Mouse (Mus musculus) midbrain, embryonic 14.5 days (tissue): ENCODE data around the gene Ly6f. TPM values are rescaled to one million over a fixed set of nuclear protein-coding genes. Genes with fewer than 3 reads are reported as not detected.

Source experiments
- ATAC-seq: fragments of 200-750 bp; cut with Nextera tagmentation; 2 replicates; pipeline ENCODE4 v1.8.0; 2017; ENCODE audit warnings: moderate number of reproducible peaks, moderate library complexity; ENCODE audit not compliant: low FRiP score, low TSS enrichment
- DNase-seq: peaks from one replicate; pipeline ENCODE4 v3.0.0-alpha.2; 2015
- H3K27ac ChIP-seq: fragments of 300-500 bp; sonication (generic); replicated peaks from 2 replicates; pipeline ENCODE4 v1.5.1; 2014; ENCODE audit warnings: mild to moderate bottlenecking, low read depth, low read length, moderate library complexity
- H3K27me3 ChIP-seq: fragments of 300-500 bp; sonication (generic); 2 replicates; pipeline ENCODE4 v1.6.1; 2014; ENCODE audit warnings: low read length, control low read depth, mixed read lengths; ENCODE audit not compliant: control insufficient read depth, insufficient read depth
- H3K36me3 ChIP-seq: fragments of 300-500 bp; sonication (generic); 2 replicates; pipeline ENCODE4 v1.6.1; 2014; ENCODE audit warnings: low read length, control low read depth; ENCODE audit not compliant: control insufficient read depth, insufficient read depth
- H3K4me1 ChIP-seq: fragments of 300-500 bp; sonication (generic); 2 replicates; pipeline ENCODE4 v1.6.1; 2014; ENCODE audit warnings: mild to moderate bottlenecking, antibody characterized with exemption, low read length, control low read depth; ENCODE audit not compliant: control insufficient read depth, insufficient read depth
- H3K4me2 ChIP-seq: fragments of 300-500 bp; sonication (generic); 2 replicates; pipeline ENCODE4 v1.6.1; 2014; ENCODE audit warnings: mild to moderate bottlenecking, low read length, moderate library complexity
- H3K4me3 ChIP-seq: fragments of 300-500 bp; sonication (generic); replicated peaks from 2 replicates; pipeline ENCODE4 v1.5.1; 2014; ENCODE audit warnings: low read depth, low read length
- H3K9ac ChIP-seq: fragments of 300-500 bp; sonication (generic); replicated peaks from 2 replicates; pipeline ENCODE4 v1.6.1; 2014; ENCODE audit warnings: mild to moderate bottlenecking, low read length, moderate library complexity
- H3K9me3 ChIP-seq: fragments of 300-500 bp; sonication (generic); 2 replicates; pipeline ENCODE4 v1.6.1; 2016; ENCODE audit warnings: low read length, control low read depth, mixed read lengths; ENCODE audit not compliant: control insufficient read depth
- WGBS: fragments of 180-500 bp; shearing (Covaris S2); extraction: QIAGEN DNeasy Blood & Tissue Kit; methylation state at CpG from one replicate; pipeline ENCODE4 v1.1.7; 2014; 5-methylcytosine and 5-hydroxymethylcytosine counted together
- polyA plus RNA-seq: library from polyadenylated mRNA; unstranded; fragments of >200 nt; fragmentation: Nextera tagmentation; extraction: Ambion mirVana; gene quantifications from 2 replicates; pipeline ENCODE4 v1.2.1, GENCODE M21; 2014

Gene Ly6f
- polyA plus RNA-seq, 1 experiment from 2014 or later: not detected

DNA sequence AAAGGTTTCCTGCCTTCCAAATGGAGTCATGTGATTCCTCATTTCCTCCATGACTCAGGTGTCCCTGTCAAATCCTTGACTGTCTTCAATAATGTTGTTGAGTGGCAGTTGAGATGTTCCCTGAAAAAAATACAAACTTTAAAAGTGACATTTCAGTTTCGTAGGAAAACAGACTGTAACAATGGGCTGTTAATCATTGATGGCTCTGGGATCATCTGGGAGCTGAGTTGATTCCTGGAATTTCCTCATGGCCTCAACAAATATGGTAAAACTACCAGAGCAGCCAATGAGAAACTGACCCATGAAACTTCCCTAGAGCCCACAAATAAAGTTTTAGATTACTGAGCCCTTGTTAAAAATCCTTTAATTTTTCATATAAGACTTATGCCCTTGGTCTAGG, 37.9 kb downstream of the Ly6f start:
- WGBS: 66% methylated on average over 1 of the region's 1 CpGs
- Histone ChIP-seq H3K9me3 (0 out of 2 replicates have a peak, but pooled peaks cover 3% of the 10 kb centered on the region), H3K27me3 (no peaks in the 10 kb centered on the region), H3K27ac (no peak overlapping the region), H3K9ac (no peak overlapping the region), H3K4me2 (no peak overlapping the region), H3K4me3 (no peak overlapping the region), H3K4me1 (no peaks in the 10 kb centered on the region), H3K36me3 (no peaks in the 10 kb centered on the region)
- no peak for ATAC-seq
- no peak for DNase-seq

DNA sequence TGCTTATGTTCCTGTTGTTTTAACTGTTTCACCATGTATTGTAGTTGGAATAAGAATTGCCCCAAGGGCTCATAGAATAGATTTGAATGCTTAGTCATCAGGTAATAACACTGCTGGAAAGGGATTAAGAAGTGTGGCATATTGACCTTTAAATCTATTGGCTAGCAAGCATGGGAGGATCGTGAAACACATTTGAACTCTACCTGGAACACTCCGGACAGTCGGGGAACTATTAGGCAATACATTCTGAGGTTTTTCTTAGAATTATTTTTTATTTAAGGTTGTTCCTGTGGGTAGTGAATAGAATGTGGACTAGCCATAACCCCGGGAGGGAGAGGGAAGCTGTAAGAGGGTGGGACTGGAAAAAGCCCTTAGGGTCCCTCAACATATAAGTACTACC, 41.0 kb downstream of the Ly6f start:
- H3K27ac ChIP-seq: no peak overlapping the region
- no peaks in the 10 kb centered on the region for H3K9me3 ChIP-seq
- no peaks in the 10 kb centered on the region for H3K27me3 ChIP-seq
- no peak for DNase-seq
- ATAC-seq: no peak
- WGBS: 90% methylated on average over 4 of the region's 4 CpGs
- H3K4me1 ChIP-seq: no peaks in the 10 kb centered on the region
- H3K4me3 ChIP-seq: no peak overlapping the region
- no peak overlapping the region for H3K4me2 ChIP-seq
- no peak overlapping the region for H3K9ac ChIP-seq
- no peaks in the 10 kb centered on the region for H3K36me3 ChIP-seq

DNA sequence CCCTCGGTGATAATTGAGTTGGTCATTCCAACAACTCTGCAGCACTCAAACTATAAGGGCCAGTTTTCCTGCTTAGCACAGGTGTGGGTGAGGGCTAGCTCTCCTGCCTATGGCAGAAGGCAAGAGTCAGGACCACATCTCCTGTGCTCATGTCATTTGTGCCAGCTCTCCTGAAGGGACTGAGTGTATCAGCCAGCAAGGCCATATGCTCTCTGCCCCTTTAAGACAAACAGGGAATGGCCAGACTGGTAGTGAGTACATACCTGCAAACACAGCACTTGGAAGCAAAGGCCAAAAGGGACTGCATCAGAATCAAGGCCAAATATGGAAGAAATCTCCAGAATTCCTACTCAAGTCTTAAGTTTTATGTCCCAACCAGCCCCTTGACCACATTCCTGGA, 41.7 kb downstream of the Ly6f start:
- Histone ChIP-seq H3K4me2 (no peak overlapping the region), H3K4me3 (no peak overlapping the region), H3K36me3 (no peaks in the 10 kb centered on the region), H3K9ac (no peak overlapping the region), H3K27me3 (no peaks in the 10 kb centered on the region), H3K4me1 (no peaks in the 10 kb centered on the region), H3K9me3 (no peaks in the 10 kb centered on the region), H3K27ac (no peak overlapping the region)
- DNase-seq (no peak), ATAC-seq (no peak)
- 100% methylated on average over 1 of the region's 1 CpGs for WGBS

DNA sequence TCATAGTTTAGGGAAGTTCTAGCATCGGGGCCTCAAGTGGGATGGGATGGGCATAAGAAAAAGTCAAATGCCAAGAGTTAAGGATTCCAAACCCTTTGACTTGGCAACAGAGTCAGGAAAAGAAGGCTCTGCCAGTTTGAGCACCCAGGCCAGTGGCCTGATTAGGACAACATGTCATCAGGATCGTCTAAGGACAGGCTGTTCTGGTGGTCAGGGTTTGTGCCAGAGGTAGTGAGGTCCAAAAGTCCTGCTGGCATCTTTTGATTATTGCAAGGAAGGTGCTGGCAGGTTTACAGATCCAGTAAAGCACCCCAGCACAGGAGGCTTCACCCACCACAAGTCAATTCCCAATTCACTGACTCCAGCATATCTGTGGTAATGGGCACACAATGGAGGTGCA, 46.2 kb downstream of the Ly6f start:
- H3K36me3 ChIP-seq: no peaks in the 10 kb centered on the region
- 91% methylated on average over 2 of the region's 2 CpGs for WGBS

DNA sequence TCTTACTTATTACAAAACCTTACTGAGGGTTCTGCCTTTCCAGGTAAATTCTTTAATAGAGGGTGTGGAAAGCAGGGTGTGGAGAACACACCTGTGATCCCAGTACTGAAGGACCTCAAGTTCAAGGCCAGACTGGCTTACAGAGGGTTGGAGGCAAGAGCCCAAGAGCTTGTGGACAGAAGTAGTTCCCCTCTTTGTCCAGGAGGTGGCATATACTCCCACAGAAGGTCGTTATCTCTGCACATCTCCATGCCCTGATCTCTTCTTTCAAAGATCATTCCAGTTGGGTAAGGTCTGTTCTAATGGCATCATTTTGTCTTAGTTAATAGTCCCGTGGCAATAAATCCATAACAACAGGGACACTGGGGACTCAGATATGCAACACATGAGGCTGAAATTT, 49.0 kb downstream of the Ly6f start:
- Histone ChIP-seq H3K27ac (no peak overlapping the region), H3K4me3 (no peak overlapping the region), H3K4me1 (no peaks in the 10 kb centered on the region), H3K27me3 (no peaks in the 10 kb centered on the region), H3K9ac (no peak overlapping the region), H3K36me3 (no peaks in the 10 kb centered on the region), H3K4me2 (no peak overlapping the region), H3K9me3 (peaks cover 6% of the 10 kb centered on the region)
- DNase-seq (peak; percentile 1), ATAC-seq (no peak)
- 59% methylated on average over 2 of the region's 2 CpGs for WGBS

More for the DNA sequence above, 46.2 kb downstream of the Ly6f start:
- no peak for ATAC-seq
- Histone ChIP-seq H3K27me3 (no peaks in the 10 kb centered on the region), H3K4me3 (no peak overlapping the region), H3K4me1 (no peaks in the 10 kb centered on the region), H3K4me2 (no peak overlapping the region), H3K9ac (no peak overlapping the region), H3K27ac (no peak overlapping the region), H3K9me3 (no peaks in the 10 kb centered on the region)
- DNase-seq: no peak

DNA sequence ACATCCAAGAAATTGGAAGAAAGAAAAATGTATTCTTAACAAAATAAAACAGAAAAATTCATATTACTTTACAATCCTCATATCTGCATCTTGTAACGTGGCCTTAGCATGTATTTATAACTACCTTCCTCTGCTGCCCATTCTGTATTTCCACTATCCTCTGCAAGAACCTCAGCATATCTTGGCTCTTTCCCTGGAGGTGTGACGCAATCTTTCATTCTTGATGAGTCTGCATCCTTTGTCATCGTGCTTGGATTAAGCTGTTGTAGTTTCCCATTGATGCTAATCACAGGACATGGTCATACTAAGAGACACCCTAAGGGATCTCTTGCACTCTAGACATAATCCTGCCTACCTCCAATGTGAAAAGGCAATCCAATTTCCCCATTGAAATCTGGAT, 50.4 kb downstream of the Ly6f start:
- no peaks in the 10 kb centered on the region for H3K27me3 ChIP-seq
- peaks cover 14% of the 10 kb centered on the region for H3K9me3 ChIP-seq
- ATAC-seq (no peak), DNase-seq (no peak)
- H3K4me2 ChIP-seq: no peak overlapping the region
- no peak overlapping the region for H3K9ac ChIP-seq
- 91% methylated on average over 3 of the region's 3 CpGs for WGBS
- H3K36me3 ChIP-seq: no peaks in the 10 kb centered on the region
- H3K4me1 ChIP-seq: no peaks in the 10 kb centered on the region
- no peak overlapping the region for H3K27ac ChIP-seq
- no peak overlapping the region for H3K4me3 ChIP-seq

DNA sequence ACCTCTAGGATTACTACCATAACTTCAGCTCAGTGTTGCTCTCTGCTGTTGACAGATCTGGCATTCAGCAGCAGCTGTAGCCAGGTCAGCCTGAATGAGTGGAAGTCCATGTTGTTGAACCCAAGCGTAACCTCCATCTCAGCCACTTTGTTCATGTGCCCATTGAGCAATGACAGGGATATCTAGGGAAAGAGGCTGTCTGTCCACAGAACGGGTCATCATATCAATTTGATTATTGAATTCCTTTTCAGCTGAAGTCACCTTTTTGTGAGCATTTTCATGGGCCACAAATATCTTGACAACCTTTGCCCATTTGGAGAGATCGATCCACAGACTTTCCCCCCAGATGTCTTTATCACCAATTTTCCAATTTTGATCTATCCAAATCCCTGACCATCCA, 51.9 kb downstream of the Ly6f start:
- no peaks in the 10 kb centered on the region for H3K36me3 ChIP-seq
- WGBS: 83% methylated on average over 3 of the region's 3 CpGs
- no peaks in the 10 kb centered on the region for H3K27me3 ChIP-seq
- no peaks in the 10 kb centered on the region for H3K4me1 ChIP-seq
- no peak overlapping the region for H3K9ac ChIP-seq
- peaks cover 14% of the 10 kb centered on the region for H3K9me3 ChIP-seq
- H3K4me3 ChIP-seq: no peak overlapping the region
- H3K4me2 ChIP-seq: no peak overlapping the region
- no peak overlapping the region for H3K27ac ChIP-seq
- no peak for ATAC-seq
- no peak for DNase-seq

Other genes starting within 250 kb of the Ly6f start
- gene Ly6c1, start 219.6 kb upstream of the Ly6f start, polyA plus RNA-seq: 3.1 and 4.0 TPM in 2 replicates
- gene Ly6c2, start 156.5 kb upstream of the Ly6f start, polyA plus RNA-seq: 0.88 TPM in 1 of 2 replicates, not detected in the other
- not detected in 2 replicates for gene Ly6g, start 113.2 kb upstream of the Ly6f start, polyA plus RNA-seq
- not detected in 2 replicates for gene BC025446, start 52.0 kb upstream of the Ly6f start, polyA plus RNA-seq